Mouse (Mus musculus) c-Kit-positive CD71-positive TER-119-positive erythroid progenitor cells, embryonic 14.5 days (primary cell): ENCODE data around the gene Flvcr1.
"Not testable (repeated sequence)": the region's sequence is repeated elsewhere in the genome, so short reads cannot be mapped to it uniquely, and the experiment has no call there.

Experiments
- DNase-seq: peaks from one replicate; pipeline ENCODE4 v3.0.0-alpha.2; 2013; ENCODE audit warnings: low spot score

Gene Flvcr1

GRCm38 (mm10) chr1:191037999-191038398, 12.0 kb upstream of the Flvcr1 start:
- no peak for DNase-seq

GRCm38 (mm10) chr1:191036554-191037334, 10.8 kb upstream of the Flvcr1 start, which contains the start of gene Spata45:
TSS of gene Spata45 (plus strand) at chr1:191036639.
- DNase-seq: no peak

- DNase-seq: no peak
Observed at GRCm38 (mm10) chr1:191035649-191036048, 9.7 kb upstream of the Flvcr1 start.

- not testable (repeated sequence) for DNase-seq
Observed at GRCm38 (mm10) chr1:191030922-191031425, 5.0 kb upstream of the Flvcr1 start.

GRCm38 (mm10) chr1:191030182-191030581, 4.2 kb upstream of the Flvcr1 start:
- DNase-seq: no peak

- peak; percentile 33 for DNase-seq
Observed at GRCm38 (mm10) chr1:191025016-191026012, 644 bp downstream of the Flvcr1 start.

- not testable (repeated sequence) for DNase-seq
Observed at GRCm38 (mm10) chr1:191023806-191024205, 2.2 kb downstream of the Flvcr1 start.

GRCm38 (mm10) chr1:191023140-191023539, 2.8 kb downstream of the Flvcr1 start:
- no peak for DNase-seq

GRCm38 (mm10) chr1:191021016-191021415, 4.9 kb downstream of the Flvcr1 start:
- DNase-seq: no peak

- DNase-seq: no peak
Observed at GRCm38 (mm10) chr1:191020217-191020924, 5.6 kb downstream of the Flvcr1 start.

- no peak for DNase-seq
Observed at GRCm38 (mm10) chr1:191019803-191020202, 6.2 kb downstream of the Flvcr1 start.

- no peak for DNase-seq
Observed at GRCm38 (mm10) chr1:191014271-191014670, 11.7 kb downstream of the Flvcr1 start.

- no peak for DNase-seq
Observed at GRCm38 (mm10) chr1:191008707-191009106, 17.3 kb downstream of the Flvcr1 start.

- DNase-seq: no peak
Observed at GRCm38 (mm10) chr1:191002201-191002600, 23.8 kb downstream of the Flvcr1 start.

- DNase-seq: no peak
Observed at GRCm38 (mm10) chr1:191000686-191001085, 25.3 kb downstream of the Flvcr1 start.

GRCm38 (mm10) chr1:190998027-190998426, 27.9 kb downstream of the Flvcr1 start:
- no peak for DNase-seq

GRCm38 (mm10) chr1:190996346-190996877, 29.5 kb downstream of the Flvcr1 start:
- DNase-seq: no peak

- no peak for DNase-seq
Observed at GRCm38 (mm10) chr1:190995548-190995947, 30.4 kb downstream of the Flvcr1 start.

- DNase-seq: no peak
Observed at GRCm38 (mm10) chr1:190989437-190990082, 36.4 kb downstream of the Flvcr1 start.

- no peak for DNase-seq
Observed at GRCm38 (mm10) chr1:190981412-190981811, 44.5 kb downstream of the Flvcr1 start.

- DNase-seq: no peak
Observed at GRCm38 (mm10) chr1:190980470-190980869, 45.5 kb downstream of the Flvcr1 start.
